Mouse (Mus musculus) kidney, embryonic 14.5 days (tissue): Measurements from ENCODE around the gene Foxf2. TPM values are rescaled to one million over a fixed set of nuclear protein-coding genes. Genes with fewer than 3 reads are reported as not detected.

Source experiments
- ATAC-seq: fragments of 200-750 bp; cut with Nextera tagmentation; 2 replicates; pipeline ENCODE4 v1.8.0; 2017; ENCODE audit warnings: moderate number of reproducible peaks, mild to moderate bottlenecking, moderate TSS enrichment, moderate library complexity; ENCODE audit not compliant: low FRiP score, low TSS enrichment
- H3K27ac ChIP-seq: fragments of 300-500 bp; sonication (generic); 2 replicates; pipeline ENCODE4 v1.5.1; 2014; ENCODE audit warnings: low read depth, mild to moderate bottlenecking, low read length, moderate library complexity, mixed read lengths
- H3K27me3 ChIP-seq: fragments of 300-500 bp; sonication (generic); 2 replicates; pipeline ENCODE4 v1.6.1; 2014; ENCODE audit warnings: mild to moderate bottlenecking, low read length; ENCODE audit not compliant: control insufficient read depth, insufficient read depth
- H3K36me3 ChIP-seq: fragments of 300-500 bp; sonication (generic); 2 replicates; pipeline ENCODE4 v1.6.1; 2014; ENCODE audit warnings: low read length, mixed read lengths; ENCODE audit not compliant: control insufficient read depth, insufficient read depth
- H3K4me1 ChIP-seq: fragments of 300-500 bp; sonication (generic); 2 replicates; pipeline ENCODE4 v1.6.1; 2014; ENCODE audit warnings: low read length, mixed read lengths; ENCODE audit not compliant: control insufficient read depth, insufficient read depth
- H3K4me2 ChIP-seq: fragments of 300-500 bp; sonication (generic); replicated peaks from 2 replicates; pipeline ENCODE4 v1.6.1; 2014; ENCODE audit warnings: low read depth, mild to moderate bottlenecking, low read length
- H3K4me3 ChIP-seq: fragments of 300-500 bp; sonication (generic); 2 replicates; pipeline ENCODE4 v1.5.1; 2014; ENCODE audit warnings: mild to moderate bottlenecking, low read length
- H3K9ac ChIP-seq: fragments of 300-500 bp; sonication (generic); 2 replicates; pipeline ENCODE4 v1.6.1; 2014; ENCODE audit warnings: low read depth, mild to moderate bottlenecking, low read length, moderate library complexity
- H3K9me3 ChIP-seq: fragments of 300-500 bp; sonication (generic); 2 replicates; pipeline ENCODE4 v1.6.1; 2016; ENCODE audit warnings: low read length; ENCODE audit not compliant: control insufficient read depth
- WGBS: fragments of 180-500 bp; shearing (Covaris S2); extraction: QIAGEN DNeasy Blood & Tissue Kit; methylation state at CpG from one replicate; pipeline ENCODE4 v1.1.7; 2014; 5-methylcytosine and 5-hydroxymethylcytosine counted together
- polyA plus RNA-seq: library from polyadenylated mRNA; unstranded; fragments of >200 nt; fragmentation: Nextera tagmentation; extraction: Ambion mirVana; gene quantifications from 2 replicates; pipeline ENCODE4 v1.2.1, GENCODE M21; 2014

The Foxf2 gene
- polyA plus RNA-seq, 1 experiment from 2014 or later: not detected

GRCm38 (mm10) chr13:31615561-31616165 is 10.0 kb upstream of the Foxf2 start:
- Histone ChIP-seq H3K4me2 (no peak overlapping the region), H3K27me3 (peaks cover 93% of the 10 kb centered on the region), H3K36me3 (no peaks in the 10 kb centered on the region), H3K4me1 (peaks cover 4% of the 10 kb centered on the region; the same call in 1 of the 2 replicates), H3K27ac (no peak overlapping the region), H3K4me3 (no peak overlapping the region), H3K9me3 (no peaks in the 10 kb centered on the region; the same call in 1 of the 2 replicates), H3K9ac (no peak overlapping the region)
- no peak for ATAC-seq
- 2% methylated on average over 17 of the region's 17 CpGs for WGBS

DNA sequence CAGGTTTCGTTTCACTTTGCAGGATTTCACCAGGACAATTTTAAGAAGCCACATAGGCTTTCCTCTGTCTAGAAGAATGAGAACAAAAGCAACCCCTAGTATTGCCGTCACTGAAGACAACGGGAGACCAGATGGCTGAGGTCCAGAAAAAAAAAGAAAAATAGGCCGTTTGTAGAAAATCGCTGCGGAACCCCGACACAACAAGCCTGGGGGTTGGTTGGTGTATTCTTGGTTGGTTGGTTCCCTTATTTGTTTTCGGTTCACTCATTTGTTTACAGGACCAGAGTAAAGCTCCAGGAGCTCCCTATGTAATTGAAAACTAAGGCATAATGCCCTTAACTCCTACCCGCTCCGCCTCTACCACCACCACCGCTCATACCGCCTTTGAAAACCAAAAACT is 7.6 kb upstream of the Foxf2 start:
- peaks cover 4% of the 10 kb centered on the region; the same call in 1 of the 2 replicates for H3K4me1 ChIP-seq
- H3K4me2 ChIP-seq: peak overlapping the region; percentile 38
- H3K9ac ChIP-seq: no peak overlapping the region
- H3K36me3 ChIP-seq: no peaks in the 10 kb centered on the region
- ATAC-seq: no peak
- H3K4me3 ChIP-seq: no peak overlapping the region
- no peak overlapping the region for H3K27ac ChIP-seq
- no peaks in the 10 kb centered on the region for H3K9me3 ChIP-seq
- under 1% methylated on average over 12 of the region's 12 CpGs for WGBS
- peaks cover 99% of the 10 kb centered on the region for H3K27me3 ChIP-seq

DNA sequence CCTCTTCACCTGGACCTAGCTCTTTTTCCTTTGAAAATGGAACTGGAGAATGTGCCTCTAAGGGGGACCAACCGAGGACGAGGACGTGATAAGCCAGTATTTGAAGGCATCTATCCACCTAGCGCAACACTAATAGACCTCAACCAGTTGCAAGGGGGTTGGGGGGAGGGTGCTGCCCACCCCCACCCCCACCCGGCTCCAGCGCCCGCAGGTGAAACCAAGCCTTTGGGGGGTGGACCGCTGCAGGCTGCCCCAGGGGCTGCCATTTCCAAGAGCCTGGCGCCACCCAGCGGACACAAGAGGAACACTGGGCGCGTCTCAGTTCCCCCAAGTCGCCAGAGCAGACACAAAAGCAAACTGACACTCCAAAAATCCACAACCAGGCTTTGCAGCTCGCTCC is 7.2 kb upstream of the Foxf2 start:
- Histone ChIP-seq H3K4me3 (peak overlapping the region; percentile 21), H3K4me2 (peak overlapping the region; percentile 38), H3K4me1 (peaks cover 4% of the 10 kb centered on the region; the same call in 1 of the 2 replicates), H3K9ac (no peak overlapping the region), H3K9me3 (no peaks in the 10 kb centered on the region), H3K36me3 (no peaks in the 10 kb centered on the region), H3K27me3 (peaks cover 98% of the 10 kb centered on the region), H3K27ac (no peak overlapping the region)
- WGBS: 3% methylated on average over 14 of the region's 14 CpGs
- no peak for ATAC-seq

DNA sequence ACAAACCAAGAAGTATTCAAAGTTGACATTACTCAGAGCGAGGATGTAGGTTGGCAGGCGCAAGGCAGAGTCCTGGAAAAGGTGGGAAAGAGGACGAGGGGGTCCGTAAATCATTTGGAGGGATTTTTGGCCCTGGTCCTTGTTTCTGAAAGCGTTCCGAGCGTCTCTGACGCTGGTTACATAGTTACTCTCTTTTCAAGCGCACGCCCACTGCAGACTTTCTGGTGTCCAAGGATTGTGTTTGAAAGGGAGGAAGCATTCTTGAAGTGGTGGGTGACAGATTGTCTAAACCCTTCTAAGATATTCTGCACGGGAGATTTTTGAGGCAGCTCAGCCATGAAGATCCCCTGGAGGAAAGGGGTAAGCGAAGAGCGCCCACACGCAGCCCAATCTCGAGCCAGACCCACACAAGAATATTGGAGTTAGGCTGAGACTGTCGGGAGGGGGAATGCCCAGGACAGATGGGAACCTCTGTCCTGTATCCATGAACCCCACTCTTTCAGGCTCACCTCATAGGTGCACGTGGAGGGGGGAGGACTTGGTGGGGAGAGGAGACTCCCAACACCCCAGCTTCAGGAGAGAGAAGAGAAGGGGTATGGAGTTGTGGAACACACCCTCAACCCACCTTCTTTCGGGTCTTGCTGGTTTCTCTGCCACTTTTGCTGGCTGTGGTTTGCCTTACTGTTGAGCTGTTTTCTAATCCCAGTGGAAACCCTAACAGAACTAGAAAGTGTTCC is 6.5 kb upstream of the Foxf2 start:
- Histone ChIP-seq H3K27me3 (peaks cover 98% of the 10 kb centered on the region), H3K4me3 (no peak overlapping the region), H3K36me3 (no peaks in the 10 kb centered on the region), H3K4me2 (peak overlapping the region; percentile 38; the same call in 1 of the 2 replicates), H3K4me1 (peaks cover 4% of the 10 kb centered on the region; the same call in 1 of the 2 replicates), H3K27ac (no peak overlapping the region), H3K9ac (no peak overlapping the region), H3K9me3 (no peaks in the 10 kb centered on the region)
- ATAC-seq: no peak
- WGBS: 2% methylated on average over 18 of the region's 18 CpGs

GRCm38 (mm10) chr13:31619826-31620498 is 5.7 kb upstream of the Foxf2 start:
- ATAC-seq: no peak
- no peak overlapping the region; the same call in 1 of the 2 replicates for H3K4me2 ChIP-seq
- H3K4me3 ChIP-seq: peak overlapping the region; percentile 11; the same call in 1 of the 2 replicates
- H3K27ac ChIP-seq: no peak overlapping the region
- H3K27me3 ChIP-seq: peaks cover 98% of the 10 kb centered on the region
- H3K9me3 ChIP-seq: no peaks in the 10 kb centered on the region
- under 1% methylated on average over 33 of the region's 33 CpGs for WGBS
- no peak overlapping the region for H3K9ac ChIP-seq
- no peaks in the 10 kb centered on the region for H3K36me3 ChIP-seq
- peaks cover 4% of the 10 kb centered on the region; the same call in 1 of the 2 replicates for H3K4me1 ChIP-seq

GRCm38 (mm10) chr13:31620499-31620847 is 5.1 kb upstream of the Foxf2 start:
- no peak overlapping the region for H3K9ac ChIP-seq
- H3K27ac ChIP-seq: no peak overlapping the region
- H3K36me3 ChIP-seq: no peaks in the 10 kb centered on the region
- H3K4me1 ChIP-seq: peaks cover 6% of the 10 kb centered on the region; the same call in 1 of the 2 replicates
- H3K4me2 ChIP-seq: no peak overlapping the region; the same call in 1 of the 2 replicates
- peak overlapping the region; percentile 11; the same call in 1 of the 2 replicates for H3K4me3 ChIP-seq
- H3K9me3 ChIP-seq: no peaks in the 10 kb centered on the region
- 1% methylated on average over 10 of the region's 10 CpGs for WGBS
- peaks cover 98% of the 10 kb centered on the region for H3K27me3 ChIP-seq
- no peak for ATAC-seq

DNA sequence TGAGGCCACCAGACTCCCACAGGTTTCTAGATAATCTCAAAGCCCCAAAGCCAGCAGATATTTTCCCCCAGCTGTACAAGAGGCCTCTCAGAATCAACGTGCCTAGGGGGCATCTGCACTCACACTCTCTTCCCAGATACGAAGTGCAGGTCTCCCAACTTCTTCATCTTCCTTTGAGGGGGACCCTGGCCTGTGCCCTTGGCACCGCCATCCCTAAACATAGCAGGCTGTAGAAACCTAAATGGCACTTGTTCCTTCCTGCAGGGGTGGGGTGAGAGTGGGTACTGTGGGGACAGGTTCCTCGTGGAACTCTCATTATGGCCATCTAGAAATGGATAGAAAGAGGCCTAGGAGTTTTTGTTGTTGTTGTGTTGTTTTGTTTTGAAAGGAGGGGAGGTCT is 4.7 kb upstream of the Foxf2 start:
- Histone ChIP-seq H3K4me1 (peaks cover 11% of the 10 kb centered on the region; the same call in 1 of the 2 replicates), H3K36me3 (no peaks in the 10 kb centered on the region), H3K27me3 (peaks cover 98% of the 10 kb centered on the region), H3K27ac (no peak overlapping the region), H3K4me3 (no peak overlapping the region), H3K4me2 (no peak overlapping the region), H3K9ac (no peak overlapping the region), H3K9me3 (no peaks in the 10 kb centered on the region)
- ATAC-seq: no peak
- 7% methylated on average over 4 of the region's 4 CpGs for WGBS

DNA sequence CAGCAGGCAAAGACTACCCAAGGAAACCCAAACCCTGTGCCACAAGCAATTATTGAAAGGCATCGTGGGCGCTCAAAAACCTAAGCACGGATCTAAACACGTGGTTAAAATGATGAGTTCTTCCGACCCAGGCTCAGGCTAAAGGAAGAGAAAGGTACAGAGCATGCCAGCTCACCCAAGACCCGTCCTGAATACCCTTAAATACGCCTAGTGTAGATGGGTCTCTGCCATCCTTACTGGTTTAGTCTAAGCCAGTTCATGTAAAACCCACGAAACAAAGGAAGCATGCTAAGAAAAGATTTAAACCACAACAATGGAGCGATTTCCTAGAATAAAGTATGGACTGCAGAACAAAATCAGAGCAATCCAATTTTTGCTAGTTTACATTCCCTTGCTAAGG is 3.9 kb upstream of the Foxf2 start:
- Histone ChIP-seq H3K9ac (no peak overlapping the region), H3K27ac (no peak overlapping the region), H3K4me2 (no peak overlapping the region), H3K4me3 (no peak overlapping the region), H3K4me1 (peaks cover 17% of the 10 kb centered on the region), H3K36me3 (no peaks in the 10 kb centered on the region), H3K9me3 (no peaks in the 10 kb centered on the region), H3K27me3 (peaks cover 97% of the 10 kb centered on the region)
- no peak for ATAC-seq
- WGBS: 6% methylated on average over 9 of the region's 9 CpGs

GRCm38 (mm10) chr13:31622371-31622770 is 3.2 kb upstream of the Foxf2 start:
- H3K9ac ChIP-seq: no peak overlapping the region
- ATAC-seq: no peak
- H3K9me3 ChIP-seq: no peaks in the 10 kb centered on the region
- no peak overlapping the region for H3K4me3 ChIP-seq
- H3K27me3 ChIP-seq: peaks cover 97% of the 10 kb centered on the region
- H3K4me1 ChIP-seq: peaks cover 19% of the 10 kb centered on the region
- H3K4me2 ChIP-seq: no peak overlapping the region
- 0% methylated on average over 3 of the region's 3 CpGs for whole genome bisulfite sequencing
- no peaks in the 10 kb centered on the region for H3K36me3 ChIP-seq
- no peak overlapping the region for H3K27ac ChIP-seq
